Mouse (Mus musculus): Measurements from ENCODE around the gene Ldhd. TPM values are rescaled to one million over a fixed set of nuclear protein-coding genes. Genes with fewer than 3 reads are reported as not detected.

Gene Ldhd
- total and polyA plus RNA-seq, 2 experiments from 2014 or later = 1.5 to 2.7 TPM

DNA sequence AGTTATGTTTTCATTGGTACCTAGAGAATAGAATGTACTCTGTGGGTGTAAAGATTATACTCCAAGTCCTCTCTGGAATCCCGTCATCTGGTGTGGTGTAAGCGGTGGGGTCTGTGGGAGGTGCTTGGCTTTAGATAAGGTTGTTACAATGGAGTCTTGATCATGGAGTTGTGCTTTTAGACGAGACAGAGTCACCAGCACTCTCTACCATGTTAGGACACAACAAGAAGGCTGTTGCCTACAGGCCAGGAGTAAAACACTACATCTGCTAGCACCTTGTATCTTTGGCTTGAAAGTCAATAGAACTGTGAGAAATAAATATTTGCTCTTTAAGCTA lies 33.7 kb downstream of the Ldhd start:
- H3K4me2 ChIP-seq (ENCODE audit: low read depth, low read length) = peak overlapping the region; percentile 47; the same call in 1 of the 2 replicates
- TF ChIP-seq EP300 (IDR thresholded peaks at IDR 0.05; ENCODE audit: low read depth) (no peak), CTCF (IDR thresholded peaks at IDR 0.05; ENCODE audit: low read depth) (no peak)
- H3K9me3 ChIP-seq (replicated peaks; ENCODE audit: control insufficient read depth, low read length) = no peaks in the 10 kb centered on the region
- H3K4me1 ChIP-seq (ENCODE audit: control insufficient read depth, insufficient read depth) = peaks cover 77% of the 10 kb centered on the region
- peak overlapping the region; percentile 90 for H3K27ac ChIP-seq (ENCODE audit: low read depth)
- 6% methylated on average over 3 of the region's 3 CpGs for WGBS
- H3K27me3 ChIP-seq (ENCODE audit: control insufficient read depth, insufficient read depth, low read length) = no peaks in the 10 kb centered on the region
- 0 out of 2 replicates have a peak, but pooled peaks cover 4% of the 10 kb centered on the region for H3K36me3 ChIP-seq (replicated peaks; ENCODE audit: control insufficient read depth, insufficient read depth, low read length)
- H3K4me3 ChIP-seq (ENCODE audit: low read depth, low read length) = no peak overlapping the region; the same call in 1 of the 2 replicates
- DNase-seq (ENCODE audit: low spot score) = peak; percentile 22
- no peak for ATAC-seq (ENCODE audit: insufficient read depth, low read depth)
- no peak overlapping the region; the same call in 1 of the 2 replicates for H3K9ac ChIP-seq (replicated peaks; ENCODE audit: low read depth, low read length)

DNA sequence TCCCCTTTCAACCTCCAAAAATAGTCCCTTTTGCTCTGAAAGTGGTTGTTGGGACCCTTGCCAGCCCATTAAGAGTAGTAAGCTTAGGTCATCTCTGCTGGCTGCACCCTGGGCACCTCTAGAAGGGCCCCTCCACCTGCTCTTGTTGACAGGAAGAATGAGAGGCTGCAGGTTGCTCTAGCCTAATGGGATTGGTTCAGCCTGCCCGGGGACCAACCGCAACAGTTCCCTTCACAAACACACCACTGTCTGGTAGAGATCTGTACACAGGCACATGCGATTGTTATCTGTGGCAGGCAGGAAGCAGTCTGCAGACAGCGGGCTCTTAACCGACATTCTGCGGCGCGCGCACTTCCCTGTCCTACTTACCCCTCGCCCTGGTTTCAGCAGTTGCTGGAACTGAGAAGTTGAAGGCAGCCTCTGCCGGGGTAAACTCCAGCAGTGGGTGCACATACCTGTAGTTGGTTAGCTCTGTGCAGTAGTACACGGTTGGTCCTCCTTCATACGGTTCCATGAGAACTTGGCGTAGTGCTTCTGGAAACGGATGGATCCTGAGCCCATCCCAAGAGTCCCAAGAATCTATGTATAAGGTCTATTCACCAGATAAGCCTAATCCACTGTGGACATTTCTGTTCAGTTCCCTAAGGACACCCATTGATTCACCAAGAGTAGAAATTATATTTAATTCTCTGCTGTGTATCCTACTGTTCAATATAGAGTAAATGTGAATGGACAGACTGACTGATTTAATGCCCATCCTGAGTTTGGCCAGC lies 34.3 kb downstream of the Ldhd start:
- H3K4me1 ChIP-seq (ENCODE audit: control insufficient read depth, insufficient read depth) = peaks cover 77% of the 10 kb centered on the region
- H3K9me3 ChIP-seq (replicated peaks; ENCODE audit: control insufficient read depth, low read length) = no peaks in the 10 kb centered on the region
- TF ChIP-seq CTCF (IDR thresholded peaks at IDR 0.05; ENCODE audit: low read depth) = no peak
- no peak overlapping the region; the same call in 1 of the 2 replicates for H3K9ac ChIP-seq (replicated peaks; ENCODE audit: low read depth, low read length)
- peak overlapping the region; percentile 47 for H3K4me2 ChIP-seq (ENCODE audit: low read depth, low read length)
- peak overlapping the region; percentile 90 for H3K27ac ChIP-seq (ENCODE audit: low read depth)
- no peaks in the 10 kb centered on the region for H3K27me3 ChIP-seq (ENCODE audit: control insufficient read depth, insufficient read depth, low read length)
- ATAC-seq (ENCODE audit: insufficient read depth, low read depth) (peak; percentile 69), DNase-seq (ENCODE audit: low spot score) (peak; percentile 69)
- H3K4me3 ChIP-seq (ENCODE audit: low read depth, low read length) = peak overlapping the region; percentile 7
- WGBS = 14% methylated on average over 15 of the region's 15 CpGs
- 0 out of 2 replicates have a peak, but pooled peaks cover 6% of the 10 kb centered on the region for H3K36me3 ChIP-seq (replicated peaks; ENCODE audit: control insufficient read depth, insufficient read depth, low read length)

DNA sequence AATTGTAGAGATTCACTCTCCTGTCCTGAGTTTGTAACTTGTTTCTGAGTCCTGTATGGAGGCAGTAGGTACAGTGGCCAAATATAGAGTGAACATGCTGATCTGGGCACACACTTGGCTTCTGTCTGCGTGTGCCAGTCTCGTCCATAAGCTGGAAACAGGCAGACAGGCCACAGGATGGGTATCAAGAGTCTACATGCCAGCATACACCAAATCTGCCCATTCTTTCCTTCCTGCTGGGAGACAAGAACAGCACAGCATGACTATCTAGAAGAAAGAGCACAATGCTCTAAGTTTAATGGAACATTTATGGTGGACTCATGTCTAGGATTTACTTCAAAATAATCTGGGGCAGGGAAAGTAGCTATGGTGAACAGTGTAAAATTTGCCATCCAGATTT lies 35.2 kb downstream of the Ldhd start:
- 0 out of 2 replicates have a peak overlapping the region, but pooled peaks have one; percentile 11 for H3K9ac ChIP-seq (replicated peaks; ENCODE audit: low read depth, low read length)
- 0 out of 2 replicates have a peak, but pooled peaks cover 7% of the 10 kb centered on the region for H3K36me3 ChIP-seq (replicated peaks; ENCODE audit: control insufficient read depth, insufficient read depth, low read length)
- no peak for TF ChIP-seq CTCF (IDR thresholded peaks at IDR 0.05; ENCODE audit: low read depth)
- TF ChIP-seq EP300 (IDR thresholded peaks at IDR 0.05; ENCODE audit: low read depth) = no peak
- ATAC-seq (ENCODE audit: insufficient read depth, low read depth) (no peak), DNase-seq (ENCODE audit: low spot score) (no peak)
- no peak overlapping the region for H3K4me3 ChIP-seq (ENCODE audit: low read depth, low read length)
- peak overlapping the region; percentile 90 for H3K27ac ChIP-seq (ENCODE audit: low read depth)
- no peaks in the 10 kb centered on the region for H3K9me3 ChIP-seq (replicated peaks; ENCODE audit: control insufficient read depth, low read length)
- no peaks in the 10 kb centered on the region for H3K27me3 ChIP-seq (ENCODE audit: control insufficient read depth, insufficient read depth, low read length)
- H3K4me1 ChIP-seq (ENCODE audit: control insufficient read depth, insufficient read depth) = peaks cover 73% of the 10 kb centered on the region
- H3K4me2 ChIP-seq (ENCODE audit: low read depth, low read length) = peak overlapping the region; percentile 7; the same call in 1 of the 2 replicates
- WGBS = 45% methylated on average over 2 of the region's 2 CpGs

DNA sequence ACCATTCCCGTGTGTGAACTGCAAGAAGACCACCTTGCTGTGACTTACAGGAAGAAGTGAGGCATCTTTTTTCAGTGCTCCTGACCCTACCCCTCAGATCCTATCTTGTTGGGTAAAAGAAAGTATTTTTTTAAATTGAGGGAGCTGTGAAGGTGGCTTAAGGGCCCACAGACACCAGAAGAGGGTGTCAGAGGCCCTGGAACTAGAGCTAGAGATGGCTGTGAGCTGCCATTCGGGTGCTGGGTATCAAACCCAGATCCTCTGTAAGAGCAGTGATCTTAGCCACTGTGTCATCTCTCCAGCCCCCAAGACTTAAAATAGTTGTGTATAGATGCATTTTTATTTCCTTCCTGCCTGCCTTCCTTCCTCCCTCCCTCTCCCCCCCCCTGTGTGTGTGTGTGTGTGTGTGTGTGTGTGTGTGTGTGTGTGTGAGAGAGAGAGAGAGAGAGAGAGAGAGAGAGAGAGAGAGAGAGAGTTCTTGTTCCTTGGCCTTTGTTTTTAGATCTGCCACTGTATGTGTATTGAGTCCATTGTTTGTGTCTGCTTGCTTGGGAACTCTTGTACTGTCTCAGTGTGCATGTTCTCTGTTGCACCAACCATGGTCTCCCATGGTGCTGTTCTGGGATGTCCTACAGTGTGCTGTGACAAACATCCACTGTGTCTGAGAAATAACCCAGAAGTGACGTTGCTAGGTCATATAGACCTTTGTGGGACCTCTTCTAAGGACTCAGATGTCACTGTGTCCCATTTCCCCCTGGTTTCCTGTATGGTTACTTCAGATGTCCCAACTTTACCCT lies 35.9 kb downstream of the Ldhd start:
- ATAC-seq (ENCODE audit: insufficient read depth, low read depth) = no peak
- TF ChIP-seq EP300 (IDR thresholded peaks at IDR 0.05; ENCODE audit: low read depth) (no peak), CTCF (IDR thresholded peaks at IDR 0.05; ENCODE audit: low read depth) (no peak)
- Histone ChIP-seq H3K27ac (ENCODE audit: low read depth) (peak overlapping the region; percentile 90), H3K4me2 (ENCODE audit: low read depth, low read length) (peak overlapping the region; percentile 7; the same call in 1 of the 2 replicates), H3K36me3 (replicated peaks; ENCODE audit: control insufficient read depth, insufficient read depth, low read length) (0 out of 2 replicates have a peak, but pooled peaks cover 7% of the 10 kb centered on the region), H3K4me1 (ENCODE audit: control insufficient read depth, insufficient read depth) (peaks cover 66% of the 10 kb centered on the region), H3K4me3 (ENCODE audit: low read depth, low read length) (no peak overlapping the region), H3K27me3 (ENCODE audit: control insufficient read depth, insufficient read depth, low read length) (no peaks in the 10 kb centered on the region), H3K9me3 (replicated peaks; ENCODE audit: control insufficient read depth, low read length) (no peaks in the 10 kb centered on the region), H3K9ac (replicated peaks; ENCODE audit: low read depth, low read length) (0 out of 2 replicates have a peak overlapping the region, but pooled peaks have one; percentile 11)
- WGBS = 66% methylated on average over 3 of the region's 3 CpGs
- no peak for DNase-seq (ENCODE audit: low spot score)

DNA sequence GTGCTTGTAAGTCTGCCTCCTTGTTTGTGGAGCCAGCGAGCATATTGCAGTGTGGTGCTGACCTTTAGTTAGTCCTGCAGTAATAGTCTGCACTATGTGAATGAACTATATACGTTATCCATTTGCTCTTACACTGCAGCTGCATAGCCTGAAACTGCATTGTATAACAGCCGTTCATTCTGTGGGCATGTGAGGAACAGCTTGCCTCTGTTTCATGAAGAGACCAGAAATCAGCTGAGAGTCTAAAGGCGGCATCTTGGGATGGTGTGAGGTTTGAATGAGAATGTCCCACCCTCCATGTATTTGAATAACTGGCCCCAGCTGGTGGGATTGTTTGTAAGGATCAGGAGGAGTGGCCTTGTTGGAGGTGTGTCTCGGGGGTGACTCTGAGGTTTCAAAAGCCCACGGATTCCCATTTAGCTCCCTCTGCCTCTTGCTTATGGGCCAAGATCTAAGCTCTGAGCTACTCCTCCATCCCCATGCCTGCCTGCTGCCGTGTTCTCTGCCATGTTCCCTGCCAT lies 37.7 kb downstream of the Ldhd start:
- Histone ChIP-seq H3K27ac (ENCODE audit: low read depth) (peak overlapping the region; percentile 90; the same call in 1 of the 2 replicates), H3K27me3 (ENCODE audit: control insufficient read depth, insufficient read depth, low read length) (no peaks in the 10 kb centered on the region), H3K4me1 (ENCODE audit: control insufficient read depth, insufficient read depth) (peaks cover 58% of the 10 kb centered on the region), H3K4me3 (ENCODE audit: low read depth, low read length) (no peak overlapping the region), H3K36me3 (replicated peaks; ENCODE audit: control insufficient read depth, insufficient read depth, low read length) (0 out of 2 replicates have a peak, but pooled peaks cover 7% of the 10 kb centered on the region), H3K9ac (replicated peaks; ENCODE audit: low read depth, low read length) (no peak overlapping the region), H3K9me3 (replicated peaks; ENCODE audit: control insufficient read depth, low read length) (no peaks in the 10 kb centered on the region), H3K4me2 (ENCODE audit: low read depth, low read length) (no peak overlapping the region)
- no peak for DNase-seq (ENCODE audit: low spot score)
- 76% methylated on average over 7 of the region's 7 CpGs for WGBS
- ATAC-seq (ENCODE audit: insufficient read depth, low read depth) = no peak
- TF ChIP-seq EP300 (IDR thresholded peaks at IDR 0.05; ENCODE audit: low read depth) (no peak), CTCF (IDR thresholded peaks at IDR 0.05; ENCODE audit: low read depth) (no peak)

Data from heart, postnatal 0 days (tissue).